Mouse (Mus musculus) heart, adult 2 months (tissue): ENCODE measurements around the gene Lrrc8b. TPM values are rescaled to one million over a fixed set of nuclear protein-coding genes. Genes with fewer than 3 reads are reported as not detected.

Source experiments
- DNase-seq, 2 experiments: peaks; one replicate each; pipeline ENCODE4 v3.0.0; 2021
- H3K27ac ChIP-seq: fragments of 200-600 bp; 2 replicates; pipeline ENCODE4 v1.8.1; 2022
- H3K27me3 ChIP-seq: fragments of 200-500 bp; 2 replicates; pipeline ENCODE4 v1.6.1; 2012; ENCODE audit warnings: mild to moderate bottlenecking, low read length, inconsistent platforms, mixed read lengths; ENCODE audit not compliant: control insufficient read depth, insufficient read depth
- H3K36me3 ChIP-seq: fragments of 200-500 bp; 2 replicates; pipeline ENCODE4 v1.6.1; 2012; ENCODE audit warnings: low read length, inconsistent platforms; ENCODE audit not compliant: control insufficient read depth, insufficient read depth
- H3K4me1 ChIP-seq: fragments of 200-500 bp; 2 replicates; pipeline ENCODE4 v1.6.1; 2011; ENCODE audit warnings: low read length; ENCODE audit not compliant: control insufficient read depth, insufficient read depth
- H3K4me3 ChIP-seq: fragments of 200-600 bp; 2 replicates; pipeline ENCODE4 v1.8.1; 2022
- H3K79me2 ChIP-seq: fragments of 200-500 bp; replicated peaks from 2 replicates; pipeline ENCODE4 v1.6.1; 2012; ENCODE audit warnings: mild to moderate bottlenecking, inconsistent platforms, low read length, moderate library complexity, mixed read lengths; ENCODE audit not compliant: control insufficient read depth, insufficient read depth
- H3K9ac ChIP-seq: fragments of 200-500 bp; 2 replicates; pipeline ENCODE4 v1.6.1; 2012; ENCODE audit warnings: low read depth, mild to moderate bottlenecking, control low read depth, inconsistent platforms, low read length, mixed read lengths
- CTCF ChIP-seq: fragments of 200-600 bp; IDR thresholded peaks from 2 replicates; pipeline ENCODE4 v1.8.1; 2022; ENCODE audit warnings: antibody characterized with exemption, mild to moderate bottlenecking, moderate library complexity
- EP300 ChIP-seq: fragments of 200-500 bp; IDR thresholded peaks from 2 replicates; pipeline ENCODE4 v1.6.1; 2011; ENCODE audit warnings: low read depth, low read length, control low read depth; ENCODE audit not compliant: insufficient read depth
- POLR2A ChIP-seq: fragments of 200-500 bp; IDR thresholded peaks from 2 replicates; pipeline ENCODE4 v1.6.1; 2011; ENCODE audit warnings: mild to moderate bottlenecking, low read depth, low read length, control low read depth; ENCODE audit not compliant: insufficient read depth
- WGBS: fragments of 180-500 bp; shearing (Covaris S2); methylation state at CpG from one replicate; pipeline ENCODE4 v1.1.7; 2018; 5-methylcytosine and 5-hydroxymethylcytosine counted together
- intact Hi-C: fragments of 180-260 bp; cut with DNase I; formaldehyde crosslinking; loops from one replicate; pipeline ENCODE4 v1.15.1; 2025
- polyA plus RNA-seq: library from polyadenylated mRNA; depleted of rRNA; stranded (reverse); fragments of >200 nt; gene quantifications from 2 replicates; pipeline ENCODE4 v1.2.3, GENCODE M21; 2012; rRNA removed
- total RNA-seq, 2 experiments: library from RNA; stranded (reverse); gene quantifications; 2 replicates each; pipeline ENCODE4 v1.2.3; 2021

Gene Lrrc8b
- total and polyA plus RNA-seq, 3 experiments: 2.9 to 5.0 (median 4.4) TPM

- H3K36me3 ChIP-seq: peaks cover 13% of the 10 kb centered on the region
- H3K9ac ChIP-seq: no peak overlapping the region
- no peak overlapping the region for H3K27ac ChIP-seq
- WGBS: 89% methylated on average over 2 of the region's 2 CpGs
- H3K4me1 ChIP-seq: peaks cover 8% of the 10 kb centered on the region
- no peak for TF ChIP-seq CTCF
- intact Hi-C loops: no loop called here
- no peaks in the 10 kb centered on the region for H3K27me3 ChIP-seq
- H3K4me3 ChIP-seq: no peak overlapping the region
- DNase-seq: no peak
- peaks cover 11% of the 10 kb centered on the region for H3K79me2 ChIP-seq
Measured at GRCm38 (mm10) chr5:105536172-105536571, 120.6 kb downstream of the Lrrc8b start.

GRCm38 (mm10) chr5:105537101-105537723 is 121.6 kb downstream of the Lrrc8b start:
- no peak for DNase-seq
- Histone ChIP-seq H3K27me3 (no peaks in the 10 kb centered on the region), H3K4me1 (peaks cover 7% of the 10 kb centered on the region), H3K27ac (no peak overlapping the region), H3K9ac (no peak overlapping the region), H3K79me2 (peaks cover 11% of the 10 kb centered on the region; the same call in 1 of the 2 replicates), H3K4me3 (no peak overlapping the region), H3K36me3 (peaks cover 12% of the 10 kb centered on the region)
- intact Hi-C loops: no loop called here
- WGBS: 89% methylated on average over 11 of the region's 11 CpGs
- no peak for TF ChIP-seq CTCF
- no peak for TF ChIP-seq POLR2A
- TF ChIP-seq EP300: no peak

Other genes with a start within 250 kb of the Lrrc8b start
- gene Gbp10, start 176.2 kb upstream of the Lrrc8b start, total RNA-seq: 1 to 10 TPM in 1 of 2 experiments, under 1 TPM in 1; 0.93 to 1.7 TPM
- 0.59 and 1.7 TPM in 2 replicates for gene Gbp10, start 176.2 kb upstream of the Lrrc8b start, polyA plus RNA-seq
- 1 to 10 TPM in 1 of 2 experiments, under 1 TPM in 1; 0.25 to 1.9 TPM for gene Gm43302, start 122.1 kb upstream of the Lrrc8b start, total RNA-seq
- gene Gm43302, start 122.1 kb upstream of the Lrrc8b start, polyA plus RNA-seq: 3.0 and 4.5 TPM in 2 replicates
- 10 to 100 TPM; 14.3 to 22.0 TPM for gene Gbp6, start 122.1 kb upstream of the Lrrc8b start, total RNA-seq
- 4.9 and 5.9 TPM in 2 replicates for gene Gbp6, start 122.1 kb upstream of the Lrrc8b start, polyA plus RNA-seq
- gene Lrrc8c, start 103.6 kb downstream of the Lrrc8b start, total RNA-seq: 10 to 100 TPM; 19.7 to 35.5 TPM
- 23.5 and 37.5 TPM in 2 replicates for gene Lrrc8c, start 103.6 kb downstream of the Lrrc8b start, polyA plus RNA-seq